Mouse (Mus musculus) hindbrain, embryonic 14.5 days (tissue): ENCODE measurements around the gene Zfp992. TPM values are rescaled to one million over a fixed set of nuclear protein-coding genes. Genes with fewer than 3 reads are reported as not detected.
A peak's percentile ranks its signal among the peaks of the same experiment; 100 is the strongest.
"Not testable (repeated sequence)": the region's sequence is repeated elsewhere in the genome, so short reads cannot be mapped to it uniquely, and the experiment has no call there.

Source experiments
- ATAC-seq: fragments of 200-750 bp; cut with Nextera tagmentation; 2 replicates; pipeline ENCODE4 v1.8.0; 2017; ENCODE audit warnings: moderate number of reproducible peaks, mild to moderate bottlenecking, moderate TSS enrichment, moderate library complexity; ENCODE audit not compliant: low FRiP score
- DNase-seq: peaks from one replicate; pipeline ENCODE4 v3.0.0-alpha.2; 2015; ENCODE audit warnings: low spot score
- H3K27ac ChIP-seq: fragments of 300-500 bp; sonication (generic); 2 replicates; pipeline ENCODE4 v1.5.1; 2014; ENCODE audit warnings: mild to moderate bottlenecking, moderate library complexity
- H3K27me3 ChIP-seq: fragments of 300-500 bp; sonication (generic); 2 replicates; pipeline ENCODE4 v1.6.1; 2014; ENCODE audit warnings: mild to moderate bottlenecking, low read length, mixed read lengths; ENCODE audit not compliant: control insufficient read depth, insufficient read depth
- H3K36me3 ChIP-seq: fragments of 300-500 bp; sonication (generic); replicated peaks from 2 replicates; pipeline ENCODE4 v1.6.1; 2014; ENCODE audit not compliant: control insufficient read depth, insufficient read depth
- H3K4me1 ChIP-seq: fragments of 300-500 bp; sonication (generic); replicated peaks from 2 replicates; pipeline ENCODE4 v1.6.1; 2014; ENCODE audit warnings: antibody characterized with exemption, low read length, mixed read lengths; ENCODE audit not compliant: control insufficient read depth, insufficient read depth
- H3K4me2 ChIP-seq: fragments of 300-500 bp; sonication (generic); replicated peaks from 2 replicates; pipeline ENCODE4 v1.6.1; 2014; ENCODE audit warnings: mild to moderate bottlenecking, moderate library complexity
- H3K4me3 ChIP-seq: fragments of 300-500 bp; sonication (generic); replicated peaks from 2 replicates; pipeline ENCODE4 v1.5.1; 2014; ENCODE audit warnings: mild to moderate bottlenecking, low read length
- H3K9ac ChIP-seq: fragments of 300-500 bp; sonication (generic); 2 replicates; pipeline ENCODE4 v1.6.1; 2014
- H3K9me3 ChIP-seq: fragments of 300-500 bp; sonication (generic); 2 replicates; pipeline ENCODE4 v1.6.1; 2016; ENCODE audit warnings: low read length; ENCODE audit not compliant: control insufficient read depth
- WGBS: fragments of 180-500 bp; shearing (Covaris S2); extraction: QIAGEN DNeasy Blood & Tissue Kit; methylation state at CpG from one replicate; pipeline ENCODE4 v1.1.7; 2014; 5-methylcytosine and 5-hydroxymethylcytosine counted together
- polyA plus RNA-seq: library from polyadenylated mRNA; unstranded; fragments of >200 nt; fragmentation: Nextera tagmentation; extraction: Ambion mirVana; gene quantifications from 2 replicates; pipeline ENCODE4 v1.2.1, GENCODE M21; 2014

Zfp992 gene
- polyA plus RNA-seq = 3.7 and 3.8 TPM in 2 replicates

- not testable (repeated sequence) for H3K27ac ChIP-seq, H3K4me1 ChIP-seq, H3K27me3 ChIP-seq, H3K4me2 ChIP-seq, H3K9ac ChIP-seq, DNase-seq, ATAC-seq, H3K36me3 ChIP-seq, H3K4me3 ChIP-seq
- WGBS = 93% methylated on average over 2 of the region's 2 CpGs
- H3K9me3 ChIP-seq = peaks cover 66% of the 10 kb centered on the region
Measured at GRCm38 (mm10) chr4:146448950-146449349, at the start of gene Zfp992. Zfp992 (plus strand) TSS chr4:146449023.

DNA sequence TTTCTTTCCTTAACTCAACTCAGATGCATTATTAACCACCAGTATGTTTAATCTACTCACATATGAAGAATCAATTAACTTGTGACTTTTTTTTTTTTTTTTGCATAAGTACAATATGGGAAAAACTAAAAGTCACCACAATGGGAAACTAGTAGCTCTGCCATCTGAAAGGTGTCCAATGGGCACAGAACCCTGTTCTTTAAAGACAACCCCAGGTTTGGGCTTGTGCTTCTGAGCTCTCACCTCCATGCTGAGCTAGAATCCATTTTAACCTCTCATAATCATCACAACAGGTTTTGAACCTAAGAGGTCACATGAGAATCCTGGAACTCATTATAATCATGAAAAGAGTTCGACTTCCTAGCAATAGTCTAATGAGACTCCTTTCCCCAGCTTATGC is 19.4 kb upstream of the Zfp992 start:
- H3K4me3 ChIP-seq, H3K4me1 ChIP-seq, ATAC-seq, DNase-seq, H3K9ac ChIP-seq, H3K27ac ChIP-seq, H3K27me3 ChIP-seq, H3K36me3 ChIP-seq, H3K4me2 ChIP-seq: not testable (repeated sequence)
- H3K9me3 ChIP-seq = peaks cover 31% of the 10 kb centered on the region
- WGBS = 0% methylated on average over 1 of the region's 1 CpGs

DNA sequence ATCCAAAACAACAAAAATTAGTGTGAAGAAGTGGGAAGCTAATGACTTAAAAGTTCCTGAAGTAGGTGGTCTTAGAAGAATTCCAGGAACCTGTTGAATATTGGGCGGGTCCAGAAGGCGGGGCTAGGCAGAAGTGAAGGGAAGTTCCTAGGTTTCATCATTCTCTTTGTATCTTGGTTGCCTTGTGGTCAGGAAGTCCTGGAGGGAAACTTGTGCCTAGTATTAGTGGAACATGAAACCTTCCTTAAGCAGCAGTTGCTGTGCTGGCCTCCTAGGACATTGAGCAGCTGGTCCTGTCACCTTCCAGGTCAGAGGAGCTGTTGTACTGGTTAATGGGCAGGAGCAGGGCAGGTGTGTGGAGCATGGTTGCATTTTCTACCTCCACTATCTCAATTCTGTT is 17.9 kb upstream of the Zfp992 start:
- peaks cover 44% of the 10 kb centered on the region for H3K9me3 ChIP-seq
- not testable (repeated sequence) for H3K4me3 ChIP-seq, H3K36me3 ChIP-seq, H3K9ac ChIP-seq, DNase-seq, ATAC-seq, H3K27ac ChIP-seq, H3K27me3 ChIP-seq, H3K4me2 ChIP-seq, H3K4me1 ChIP-seq
- 78% methylated on average over 2 of the region's 2 CpGs for WGBS

DNA sequence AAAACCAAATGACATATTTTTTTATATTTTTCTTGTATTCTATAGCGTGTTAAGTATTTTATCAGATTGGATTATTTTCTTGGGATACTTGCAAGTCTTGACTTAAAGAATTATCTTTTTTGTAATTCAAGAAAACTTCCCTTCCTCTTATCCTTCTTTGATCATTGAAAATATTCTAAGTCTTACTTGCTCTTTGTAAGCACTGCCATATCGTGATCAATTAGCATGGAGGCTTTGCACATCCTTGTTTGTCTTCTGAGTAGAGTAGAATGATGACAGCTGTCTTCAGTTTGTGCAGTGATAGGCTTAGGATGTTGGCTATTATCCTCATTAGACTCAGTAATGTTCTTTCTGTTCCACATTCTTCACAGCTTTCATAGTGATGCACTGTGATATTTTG is 13.3 kb upstream of the Zfp992 start:
- H3K9me3 ChIP-seq = peaks cover 32% of the 10 kb centered on the region
- not testable (repeated sequence) for H3K9ac ChIP-seq, ATAC-seq, H3K4me2 ChIP-seq, H3K4me1 ChIP-seq, H3K27ac ChIP-seq, H3K4me3 ChIP-seq, DNase-seq, H3K36me3 ChIP-seq, H3K27me3 ChIP-seq
- 82% methylated on average over 2 of the region's 2 CpGs for WGBS

- H3K4me2 ChIP-seq, H3K36me3 ChIP-seq, ATAC-seq, H3K9ac ChIP-seq, H3K27me3 ChIP-seq, H3K4me3 ChIP-seq, DNase-seq, H3K27ac ChIP-seq, H3K4me1 ChIP-seq: not testable (repeated sequence)
- peaks cover 26% of the 10 kb centered on the region for H3K9me3 ChIP-seq
- 78% methylated on average over 1 of the region's 2 CpGs for WGBS
Measured at GRCm38 (mm10) chr4:146437256-146437655, 11.6 kb upstream of the Zfp992 start.

DNA sequence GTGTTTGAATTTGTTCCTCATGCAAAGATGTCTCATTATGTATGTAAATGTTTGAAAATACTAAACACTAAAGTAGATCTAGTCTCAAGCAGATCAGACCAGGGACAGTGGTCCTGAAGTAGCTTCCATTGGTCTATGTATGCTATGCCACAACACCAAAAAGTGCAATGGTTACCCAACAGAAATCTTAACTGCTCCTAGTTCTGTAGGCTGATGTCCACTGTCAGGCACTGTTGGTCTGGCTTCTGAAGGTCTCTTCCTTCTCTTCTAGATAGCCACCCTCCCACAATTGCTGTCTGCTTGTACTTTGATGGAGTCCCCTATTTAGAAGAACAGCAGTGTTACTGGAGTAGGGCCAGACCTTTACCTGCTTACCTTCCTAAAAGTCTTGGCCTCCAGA is 4.5 kb upstream of the Zfp992 start:
- not testable (repeated sequence) for H3K36me3 ChIP-seq, H3K27ac ChIP-seq, DNase-seq, H3K4me2 ChIP-seq, H3K4me1 ChIP-seq, H3K27me3 ChIP-seq, H3K9ac ChIP-seq, H3K4me3 ChIP-seq, ATAC-seq
- H3K9me3 ChIP-seq = peaks cover 49% of the 10 kb centered on the region

GRCm38 (mm10) chr4:146445121-146445520 is 3.7 kb upstream of the Zfp992 start:
- H3K9me3 ChIP-seq = peaks cover 54% of the 10 kb centered on the region
- H3K4me2 ChIP-seq, ATAC-seq: not testable (repeated sequence)

DNA sequence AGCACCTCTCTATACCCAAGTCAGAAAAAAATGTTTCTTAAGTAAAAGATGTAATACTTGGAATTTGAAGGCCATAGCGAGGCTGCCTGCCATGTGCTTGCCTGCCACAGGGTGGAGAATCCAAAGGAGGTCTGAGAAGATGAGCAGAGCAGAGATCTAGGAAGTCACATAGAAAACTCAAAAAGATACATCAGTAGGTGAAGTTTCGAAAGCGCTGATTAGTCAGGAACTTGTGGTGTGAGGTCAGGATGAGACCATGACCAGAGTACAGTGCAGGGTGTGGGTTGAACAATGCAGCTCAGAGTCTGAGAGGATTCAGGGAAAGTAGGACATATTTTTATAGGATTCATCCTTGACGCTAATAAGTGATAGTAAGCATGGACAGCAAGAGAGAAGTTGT is 2.7 kb upstream of the Zfp992 start:
- H3K36me3 ChIP-seq, H3K27ac ChIP-seq, H3K9ac ChIP-seq, H3K4me1 ChIP-seq, ATAC-seq, H3K27me3 ChIP-seq, H3K4me3 ChIP-seq, H3K4me2 ChIP-seq, DNase-seq: not testable (repeated sequence)
- WGBS = 84% methylated on average over 4 of the region's 4 CpGs
- peaks cover 56% of the 10 kb centered on the region for H3K9me3 ChIP-seq

More at GRCm38 (mm10) chr4:146445121-146445520, 3.7 kb upstream of the Zfp992 start:
- not testable (repeated sequence) for H3K27me3 ChIP-seq, H3K36me3 ChIP-seq, H3K9ac ChIP-seq, H3K4me1 ChIP-seq, H3K4me3 ChIP-seq, DNase-seq, H3K27ac ChIP-seq

DNA sequence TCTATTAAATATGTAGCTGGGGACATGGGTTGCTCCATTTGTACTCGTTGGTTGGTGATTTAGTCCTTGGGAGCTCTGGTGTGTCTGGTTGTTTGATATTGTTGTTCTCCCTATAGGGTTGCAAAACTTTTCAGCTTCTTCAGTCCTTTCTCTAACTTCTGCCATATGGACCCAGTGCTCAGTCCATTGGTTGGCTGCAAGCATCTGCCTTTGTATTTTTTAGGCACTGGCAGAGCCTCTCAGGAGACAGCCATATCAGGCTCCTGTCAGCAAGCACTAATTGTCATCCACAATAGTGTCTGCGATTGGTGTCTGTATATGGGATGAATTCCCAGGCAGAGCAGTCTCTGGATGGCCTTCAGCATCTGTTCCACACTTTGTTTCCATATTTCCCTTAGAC is 1.8 kb upstream of the Zfp992 start:
- H3K4me2 ChIP-seq, DNase-seq, H3K27ac ChIP-seq, ATAC-seq, H3K4me1 ChIP-seq, H3K27me3 ChIP-seq, H3K4me3 ChIP-seq, H3K36me3 ChIP-seq, H3K9ac ChIP-seq: not testable (repeated sequence)
- H3K9me3 ChIP-seq = peaks cover 56% of the 10 kb centered on the region
- WGBS = 89% methylated on average over 2 of the region's 2 CpGs

DNA sequence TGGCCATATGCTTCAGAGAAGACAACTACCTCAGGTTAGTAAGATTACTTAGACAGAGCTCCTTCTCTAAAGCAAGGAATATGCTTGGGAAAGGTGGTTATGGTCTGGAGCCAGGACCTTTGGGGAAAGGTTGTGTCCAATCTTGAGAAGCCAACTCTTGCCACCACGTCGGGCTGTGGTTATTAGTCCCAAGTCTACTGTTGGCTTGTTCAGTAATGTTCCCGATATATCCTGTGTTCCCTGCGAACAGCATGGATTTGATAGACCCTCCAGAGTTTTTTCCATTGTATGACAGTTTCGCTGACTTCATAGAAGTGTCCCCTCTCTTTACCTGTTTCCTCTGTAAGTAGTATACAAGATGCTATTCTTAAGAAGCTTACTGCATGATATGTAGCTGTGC is 888 bp downstream of the Zfp992 start:
- peaks cover 66% of the 10 kb centered on the region for H3K9me3 ChIP-seq
- H3K27me3 ChIP-seq, H3K4me1 ChIP-seq, DNase-seq, H3K4me2 ChIP-seq, H3K9ac ChIP-seq, H3K36me3 ChIP-seq, H3K4me3 ChIP-seq, H3K27ac ChIP-seq: not testable (repeated sequence)
- peak; percentile 32; the same call in 1 of the 2 replicates for ATAC-seq
- 84% methylated on average over 5 of the region's 5 CpGs for WGBS
